Mouse (Mus musculus): ENCODE measurements at regions not wholly inside any gene's neighbourhood (a gene's known extent, or its start where the extent isn't known, plus 50 kb on each side); places are given as distances from the start of the nearest gene placed in this dataset.
A peak's percentile ranks its signal among the peaks of the same experiment; 100 is the strongest.

DNA sequence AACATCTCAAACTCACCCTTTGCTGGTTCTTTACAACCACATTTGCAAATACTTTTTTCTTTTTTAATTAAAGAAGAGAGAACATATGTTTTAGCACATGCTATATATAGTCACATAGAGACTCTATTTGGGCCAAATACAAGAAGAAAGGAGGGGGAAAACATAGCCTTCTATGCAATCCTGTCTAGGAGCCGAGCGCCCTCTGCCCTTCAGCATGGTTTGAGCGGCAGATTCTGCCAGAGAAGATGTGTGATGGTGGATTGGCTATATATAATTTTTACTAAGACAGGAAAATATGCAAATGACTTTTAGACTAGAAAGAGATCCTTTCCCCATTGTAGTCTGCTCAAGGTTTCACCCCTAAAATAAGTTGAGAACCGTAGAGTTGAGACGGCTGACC, 60.0 kb upstream of the Myom1 start:
- no peak for DNase-seq (ENCODE audit: low read depth, low spot score)

DNA sequence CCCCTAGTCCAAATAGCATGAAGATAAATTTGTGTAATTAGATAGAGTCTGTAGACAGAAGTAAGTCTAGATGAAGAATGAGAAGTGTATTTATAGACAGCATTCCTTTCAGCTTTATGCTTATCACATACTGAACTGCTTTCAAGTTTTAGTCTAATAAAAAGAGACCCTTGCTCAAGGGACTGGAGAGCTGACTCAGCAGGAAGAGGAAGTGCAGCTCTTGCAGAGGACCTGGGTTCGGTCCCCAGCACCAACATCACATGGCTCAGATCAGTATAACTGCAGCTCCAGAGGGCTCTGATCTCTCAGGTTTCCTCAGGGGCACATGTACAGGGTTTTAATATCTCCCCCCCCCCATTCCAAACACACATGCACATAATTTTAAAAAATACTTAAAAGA, 68.2 kb upstream of the Myom1 start:
- no peak for DNase-seq (ENCODE audit: low read depth, low spot score)

DNA sequence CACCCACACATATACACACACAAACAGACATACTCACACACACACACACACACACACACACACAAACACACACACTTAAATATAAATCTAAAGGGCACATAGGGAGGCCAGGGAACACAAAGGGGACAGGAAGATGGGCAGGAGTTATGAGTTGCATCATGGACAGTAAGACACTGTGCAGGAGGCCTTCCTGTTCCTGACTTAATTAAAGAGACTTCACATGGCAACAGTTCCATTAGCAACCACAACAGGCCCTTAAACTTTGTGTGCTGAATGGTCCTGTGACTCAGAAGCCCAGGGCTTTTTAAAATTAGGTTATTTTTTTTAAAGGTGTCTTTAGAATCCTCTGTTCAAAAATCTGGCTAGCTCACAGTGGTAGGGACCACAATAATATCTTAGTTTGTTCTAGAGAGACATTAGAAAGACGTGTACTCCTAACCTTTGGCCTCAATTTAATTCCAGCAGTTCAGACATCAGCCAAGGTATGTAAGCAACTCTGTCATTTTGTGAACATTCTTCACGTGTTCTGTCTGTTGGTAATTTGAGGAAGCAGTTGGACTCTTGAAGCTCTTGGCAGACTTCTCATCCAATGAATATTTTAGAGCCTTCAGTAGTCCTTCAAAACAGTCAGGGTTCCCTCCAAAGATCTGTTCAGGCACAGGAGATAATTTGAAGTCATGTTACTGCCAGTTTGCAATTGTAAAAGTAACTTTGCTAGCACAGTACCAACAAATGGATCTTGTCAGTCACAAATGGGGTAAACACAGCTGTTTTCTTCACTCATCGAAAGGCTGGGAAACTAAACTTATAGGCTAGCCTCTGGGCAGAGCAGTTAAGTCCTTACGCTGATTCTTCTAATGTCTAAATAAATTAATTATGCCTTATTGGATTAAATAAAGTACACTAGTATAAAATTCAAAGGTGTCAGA, 69.0 kb upstream of the Myom1 start:
- DNase-seq (ENCODE audit: low read depth, low spot score) = no peak

DNA sequence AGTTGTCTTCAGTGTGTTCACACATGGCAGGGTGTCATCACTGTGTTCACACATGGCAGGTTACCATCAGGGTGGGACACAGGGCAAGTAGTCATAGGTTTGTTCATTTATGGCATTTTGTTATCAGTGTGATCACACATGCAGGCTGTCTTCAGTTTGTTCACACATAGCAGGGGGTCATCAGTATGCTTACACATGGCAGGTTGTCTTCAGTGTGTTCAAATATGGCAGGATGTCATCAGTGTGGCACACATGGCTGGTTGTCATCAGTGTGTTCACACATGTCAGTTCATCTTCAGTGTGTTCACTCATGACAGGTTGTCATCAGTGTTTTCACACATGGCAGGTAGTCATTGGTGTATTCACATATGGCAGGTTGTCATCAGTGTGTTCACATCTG, 69.9 kb upstream of the Myom1 start:
- no peak for DNase-seq (ENCODE audit: low read depth, low spot score)

DNA sequence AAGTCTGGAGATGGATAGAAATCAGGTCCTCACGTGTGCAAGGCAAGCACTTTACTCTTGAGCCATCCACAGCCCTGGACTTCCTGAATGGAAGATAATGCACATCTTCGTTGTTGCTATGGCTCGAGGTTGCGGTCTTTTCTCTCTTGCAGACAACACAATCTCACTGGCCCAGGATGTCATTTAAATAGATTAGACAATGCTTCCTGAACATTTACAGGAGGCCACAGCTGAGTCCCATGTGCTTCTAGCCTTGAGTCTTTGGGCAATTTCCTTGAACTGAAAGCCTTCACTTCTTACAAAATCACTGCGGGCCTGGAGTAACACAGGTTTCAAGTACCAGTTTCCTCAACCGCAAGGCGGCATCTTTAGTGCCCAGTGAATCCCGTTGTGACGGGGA, 71.8 kb upstream of the Myom1 start:
- DNase-seq (ENCODE audit: low read depth, low spot score) = no peak

DNA sequence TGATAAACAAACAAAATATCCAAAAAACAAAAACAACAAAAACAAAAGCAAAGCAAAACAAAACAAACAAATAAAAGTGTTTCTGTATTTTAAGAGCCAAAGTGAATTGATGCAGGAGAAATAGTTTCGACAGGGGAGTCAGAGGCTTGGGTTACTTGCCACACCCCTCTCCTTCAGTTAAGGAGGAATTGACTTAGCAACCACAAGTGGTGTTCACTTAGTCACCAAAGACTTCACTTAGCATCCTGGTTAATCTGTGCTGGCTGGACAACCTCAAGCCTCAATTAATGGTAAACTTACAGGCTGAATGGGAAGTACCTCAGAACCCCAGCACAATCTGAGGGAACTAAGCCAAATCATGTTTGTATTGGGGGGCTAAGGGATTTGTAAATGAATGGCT, 72.9 kb upstream of the Myom1 start:
- no peak for DNase-seq (ENCODE audit: low read depth, low spot score)

DNA sequence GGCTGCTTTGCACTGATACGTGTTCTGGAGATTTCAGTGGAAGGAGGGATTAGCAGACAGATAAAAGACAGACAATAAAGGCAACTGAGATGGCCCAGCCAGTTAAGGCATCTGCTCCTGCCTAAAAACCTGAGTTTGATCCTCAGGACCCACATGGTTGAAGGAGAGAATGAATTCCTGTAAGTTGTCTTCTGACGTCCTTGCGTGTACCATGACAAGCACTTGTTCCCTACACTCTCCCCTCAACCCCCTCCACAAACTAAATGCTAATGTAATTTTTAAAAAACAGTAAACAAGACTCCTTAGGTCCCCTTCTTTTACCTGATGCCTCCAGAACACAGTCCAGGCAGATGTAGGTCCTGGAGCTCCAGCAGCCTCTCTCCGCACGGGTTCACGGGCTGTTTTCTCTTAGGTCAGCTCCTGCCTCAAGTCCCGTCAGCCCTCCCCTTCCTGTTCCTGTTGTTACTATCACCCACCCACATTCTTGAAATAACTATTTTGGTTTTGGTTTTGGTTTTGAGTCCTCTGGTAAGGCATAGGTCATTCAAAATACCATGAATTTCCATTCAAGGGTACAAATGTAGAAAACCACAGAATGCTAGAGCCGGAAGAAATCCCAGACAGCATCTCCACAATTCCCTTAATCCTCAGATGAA, 71.3 kb upstream of the Tgif1 start:
- DNase-seq (ENCODE audit: low read depth, low spot score) = peak; percentile 7

DNA sequence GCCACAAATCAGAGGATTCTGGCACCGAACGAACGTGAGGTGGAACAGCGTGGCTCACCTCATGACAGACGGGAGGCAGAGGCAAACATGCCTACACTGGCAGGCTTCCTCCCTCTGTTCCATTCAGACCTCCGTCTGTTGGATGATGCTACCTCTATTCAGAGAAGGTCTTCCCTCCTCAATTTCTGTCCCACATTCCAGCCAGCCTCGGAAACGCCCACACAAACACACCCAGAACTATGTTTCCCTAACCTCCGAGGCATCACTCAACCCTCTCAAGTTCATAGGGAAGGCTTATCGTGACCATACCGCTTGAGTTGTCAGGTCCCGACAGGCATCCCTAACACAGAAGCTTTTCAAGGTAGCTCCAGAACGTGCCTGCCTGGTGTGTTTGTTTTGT, 68.3 kb upstream of the Tgif1 start:
- no peak for DNase-seq (ENCODE audit: low read depth, low spot score)

DNA sequence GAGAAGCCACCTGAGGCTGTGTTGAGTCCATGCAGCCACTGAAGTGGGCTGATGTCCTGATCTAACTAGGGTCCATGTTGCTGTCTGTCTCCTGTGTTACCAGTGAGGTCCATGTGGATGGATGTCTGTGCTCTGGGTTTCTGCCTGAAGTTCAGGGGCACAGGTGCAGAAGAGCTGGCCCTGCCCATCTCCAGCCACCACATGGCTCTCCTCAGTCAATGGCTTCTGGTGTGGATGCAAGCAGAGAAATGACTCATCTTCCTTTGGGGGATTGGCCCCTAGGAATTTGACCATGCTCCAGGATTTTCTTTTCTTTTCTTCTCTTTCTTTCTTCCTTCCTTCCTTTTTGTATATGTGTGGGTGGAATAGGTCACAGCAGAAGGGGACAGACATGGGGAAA, 66.8 kb upstream of the Tgif1 start:
- no peak for DNase-seq (ENCODE audit: low read depth, low spot score)

DNA sequence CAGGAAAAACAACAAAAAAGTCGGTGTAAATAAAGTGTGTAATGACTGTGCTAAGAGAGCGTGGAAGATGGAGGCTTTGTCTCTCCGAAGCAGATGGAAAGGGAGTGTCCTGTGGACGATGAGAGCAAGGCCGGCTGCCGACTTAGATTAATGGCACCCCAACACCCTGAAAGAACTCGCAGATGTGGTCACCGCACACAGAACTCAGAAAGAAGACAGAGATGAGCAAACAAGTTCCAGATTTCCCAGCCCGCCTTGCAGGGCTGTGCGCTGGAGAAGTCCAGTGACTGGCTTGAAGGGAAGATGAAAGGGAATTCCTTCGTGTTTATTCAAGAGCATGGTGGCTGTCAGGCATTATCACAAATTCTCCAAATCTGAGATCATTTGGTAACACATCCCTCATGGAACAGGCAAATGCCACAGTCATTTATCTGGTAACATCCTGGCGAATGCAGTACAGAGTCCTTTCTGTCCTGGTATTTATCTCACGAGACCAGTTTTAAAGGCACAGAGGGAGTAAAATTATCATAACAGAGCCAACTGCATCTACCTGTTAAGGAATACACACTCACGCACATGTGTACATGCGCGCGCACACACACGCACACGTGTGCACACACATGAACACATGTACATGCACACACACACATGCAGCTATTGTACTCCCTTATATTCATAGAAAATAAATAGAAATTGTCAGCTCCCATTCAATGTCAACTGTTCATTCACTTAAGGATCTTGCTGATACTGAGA, 64.0 kb upstream of the Tgif1 start:
- no peak for DNase-seq (ENCODE audit: low read depth, low spot score)

DNA sequence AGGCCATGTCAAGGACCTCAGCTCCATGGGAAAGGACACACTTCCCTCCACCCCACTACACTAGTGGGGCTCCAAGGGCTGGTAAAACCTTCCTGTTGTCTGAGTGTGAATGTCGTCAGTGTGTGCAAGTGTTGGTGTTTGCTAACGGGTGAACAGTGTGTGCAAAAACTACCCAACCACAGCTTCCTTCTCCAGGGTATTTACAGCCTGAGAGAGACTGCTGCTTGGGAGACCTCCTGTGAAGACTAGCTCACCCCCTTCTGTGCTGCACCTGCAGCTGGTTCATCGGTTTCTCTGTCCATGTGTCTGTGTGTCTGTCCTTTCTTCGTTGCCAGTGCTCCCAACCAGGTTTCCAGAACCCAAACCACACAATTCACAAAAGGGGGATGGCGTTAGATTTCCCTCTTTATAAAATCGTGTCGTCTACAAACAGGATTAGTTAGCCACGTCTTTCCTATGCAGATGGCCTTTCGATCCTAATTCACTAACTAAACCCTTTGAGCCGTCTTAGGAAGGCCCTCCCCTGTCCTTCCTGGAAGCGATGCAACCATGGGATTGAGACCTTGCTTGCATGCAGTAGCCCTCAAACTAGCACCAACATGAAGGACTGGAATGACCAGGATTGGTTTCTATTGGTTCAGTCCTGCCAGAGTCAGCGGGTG, 62.9 kb upstream of the Tgif1 start:
- DNase-seq (ENCODE audit: low read depth, low spot score) = no peak

DNA sequence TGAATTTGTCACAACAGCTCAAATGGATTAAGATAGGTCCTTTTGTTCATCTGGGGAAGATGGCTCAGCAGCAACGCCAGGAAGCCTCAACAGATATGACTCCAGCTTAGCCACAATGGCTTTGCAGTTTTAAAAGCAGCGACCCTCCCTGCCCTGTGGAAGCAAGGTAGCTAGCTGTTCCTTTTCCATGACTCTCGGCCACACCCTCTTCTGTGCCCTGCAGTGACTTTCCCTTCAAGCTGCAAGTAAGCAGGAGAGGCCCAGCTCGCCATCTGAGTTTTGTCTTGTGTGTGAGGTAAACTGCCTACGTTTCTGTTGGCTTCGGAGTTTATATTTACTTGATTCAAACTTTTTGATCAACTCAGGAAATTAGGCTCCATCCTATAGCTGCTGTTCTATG, 62.1 kb upstream of the Tgif1 start:
- DNase-seq (ENCODE audit: low read depth, low spot score) = no peak

DNA sequence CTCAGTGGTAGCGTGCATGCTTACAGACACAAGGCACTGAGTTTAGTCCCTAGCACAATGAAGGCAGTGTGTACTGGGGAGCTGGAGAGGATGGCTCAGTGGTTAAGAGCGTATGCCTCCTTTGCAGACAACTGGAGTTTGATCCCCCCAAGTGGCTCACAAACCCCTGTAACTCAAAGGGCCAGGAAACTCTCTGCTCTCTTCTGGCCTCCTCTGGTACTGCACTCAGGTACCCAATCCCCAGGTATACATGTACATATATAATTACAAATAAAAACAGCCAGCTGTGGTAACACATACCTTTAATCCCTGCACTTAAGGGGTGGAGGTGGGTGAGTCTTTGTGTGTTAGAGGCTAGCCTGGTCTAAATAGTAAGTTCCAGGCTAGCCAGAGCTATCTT, 56.9 kb upstream of the Tgif1 start:
- DNase-seq (ENCODE audit: low read depth, low spot score) = no peak

DNA sequence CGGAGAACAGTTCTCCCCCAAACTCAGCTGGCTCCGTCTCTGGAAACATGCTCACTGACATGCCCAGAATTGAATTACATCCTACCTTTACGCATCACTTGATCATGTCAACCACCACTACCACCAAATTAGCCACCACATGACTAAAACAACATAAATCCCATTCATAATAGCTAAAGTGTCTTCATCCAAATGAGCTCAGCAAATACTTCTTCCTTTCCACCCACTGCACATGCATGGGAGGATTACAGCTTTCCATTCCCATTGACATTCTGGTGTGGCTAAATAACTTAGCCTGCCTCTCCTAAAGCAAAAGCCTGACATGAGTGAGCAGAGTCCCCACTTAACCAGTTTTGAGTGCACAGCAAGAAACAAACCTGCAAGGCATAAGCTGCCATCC, 56.2 kb upstream of the Tgif1 start:
- no peak for DNase-seq (ENCODE audit: low read depth, low spot score)

DNA sequence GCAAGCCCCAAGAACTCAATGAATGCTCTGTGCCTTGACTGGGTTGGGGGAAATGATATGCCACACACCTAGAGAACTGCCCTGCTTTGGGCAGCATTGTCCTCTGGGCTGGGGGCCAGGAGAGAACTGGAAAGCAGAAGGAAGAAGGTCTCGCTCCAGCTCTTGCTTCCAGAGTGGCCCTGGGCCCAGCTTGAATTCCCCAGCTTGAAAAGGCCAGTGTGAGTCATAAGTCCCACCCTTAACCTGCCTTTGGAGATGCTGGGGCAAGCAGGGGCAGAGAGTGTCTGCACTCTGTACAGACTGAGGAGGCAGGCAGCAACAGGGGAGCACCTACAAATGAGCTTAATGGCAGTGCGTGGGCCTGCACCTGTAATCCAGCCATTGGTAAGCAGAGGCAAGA, 55.0 kb upstream of the Tgif1 start:
- DNase-seq (ENCODE audit: low read depth, low spot score) = no peak

All from brain, adult 2 months (tissue).